Mouse (Mus musculus) G1E (cell line): ENCODE results near the gene Ggt6.

ENCODE experiments used
- CTCF ChIP-seq: IDR thresholded peaks from 2 replicates; pipeline ENCODE4 v1.5.1; 2012; ENCODE audit warnings: low read depth, low read length, inconsistent platforms, mixed read lengths
- GATA1 ChIP-seq: IDR thresholded peaks from 2 replicates; pipeline ENCODE4 v1.6.1; 2012; ENCODE audit warnings: borderline replicate concordance, low read length, inconsistent platforms, mixed read lengths
- GATA2 ChIP-seq: IDR thresholded peaks from 2 replicates; pipeline ENCODE4 v1.6.1; 2012; ENCODE audit warnings: low read depth, low read length, inconsistent platforms, borderline replicate concordance
- TAL1 ChIP-seq: conservative IDR thresholded peaks from 2 replicates; pipeline ENCODE4 v1.6.1; 2012; ENCODE audit warnings: low read depth, low read length, inconsistent platforms, mixed read lengths

GRCm38 (mm10) chr11:72484549-72484948 is 49.2 kb downstream of the Ggt6 start:
- TF ChIP-seq CTCF = no peak
- no peak for TF ChIP-seq GATA2
- TF ChIP-seq GATA1 = no peak
- no peak for TF ChIP-seq TAL1
